Mouse (Mus musculus) left cerebral cortex, postnatal 4 days (tissue): ENCODE measurements around the gene Olfr1155. TPM values are rescaled to one million over a fixed set of nuclear protein-coding genes. Genes with fewer than 3 reads are reported as not detected.

Source experiments
- DNase-seq: peaks from one replicate; pipeline ENCODE4 v3.0.0-alpha.2; 2022
- intact Hi-C: fragments of 180-260 bp; cut with DNase I; formaldehyde crosslinking; loops from one replicate; pipeline ENCODE4 v1.15.1; 2025
- total RNA-seq, 2 experiments: library from RNA; stranded (reverse); gene quantifications; 2 replicates each; pipeline ENCODE4 v1.2.3; 2021

Gene Olfr1155
- not detected for total RNA-seq

GRCm38 (mm10) chr2:87945037-87945436 is at the start of gene Olfr1155:
Gene Olfr1155 (minus strand): TSS chr2:87945137.
- no peak for DNase-seq
- intact Hi-C loops = no loop called here

GRCm38 (mm10) chr2:87989813-87990212 is 44.9 kb upstream of the Olfr1155 start, which contains the start of gene Olfr1158:
Gene Olfr1158 (plus strand): TSS chr2:87990113.
- intact Hi-C loops = no loop called here
- no peak for DNase-seq

GRCm38 (mm10) chr2:87974563-87974962 is 29.6 kb upstream of the Olfr1155 start, which contains the start of gene Olfr74:
Gene Olfr74 (minus strand): TSS chr2:87974663.
- intact Hi-C loops = no loop called here
- no peak for DNase-seq

- DNase-seq = no peak
- intact Hi-C loops = no loop called here
These were observed 23.3 kb upstream of the Olfr1155 start, which contains the start of gene Olfr1157 for GRCm38 (mm10) chr2:87968199-87968598. Gene Olfr1157 (minus strand): TSS chr2:87968299.

- DNase-seq = no peak
- intact Hi-C loops = no loop called here
These were observed 8.1 kb upstream of the Olfr1155 start, which contains the start of gene Olfr1156 for GRCm38 (mm10) chr2:87953000-87953399. Gene Olfr1156 (minus strand): TSS chr2:87953100.

GRCm38 (mm10) chr2:87905066-87905465 is 39.9 kb downstream of the Olfr1155 start, which contains the start of gene Olfr1154:
Gene Olfr1154 (minus strand): TSS chr2:87905166.
- intact Hi-C loops = no loop called here

GRCm38 (mm10) chr2:87894662-87895061 is 50.3 kb downstream of the Olfr1155 start, which contains the start of gene Olfr1153:
Gene Olfr1153 (plus strand): TSS chr2:87894962.
- intact Hi-C loops = no loop called here
- no peak for DNase-seq

More at GRCm38 (mm10) chr2:87905066-87905465, 39.9 kb downstream of the Olfr1155 start, which contains the start of gene Olfr1154:
- no peak for DNase-seq

Other genes starting within 250 kb of the Olfr1155 start
- not detected for gene Olfr1137, start 232.0 kb downstream of the Olfr1155 start, total RNA-seq
- not detected for gene Olfr1138, start 205.2 kb downstream of the Olfr1155 start, total RNA-seq
- gene Olfr1140, start 201.4 kb downstream of the Olfr1155 start, total RNA-seq = not detected
- gene Olfr1141, start 191.1 kb downstream of the Olfr1155 start, total RNA-seq = not detected
- not detected for gene Olfr152, start 165.7 kb downstream of the Olfr1155 start, total RNA-seq
- not detected for gene Olfr1143, start 144.5 kb downstream of the Olfr1155 start, total RNA-seq
- not detected for gene Olfr1145, start 135.3 kb downstream of the Olfr1155 start, total RNA-seq
- not detected for gene Olfr1148, start 114.6 kb downstream of the Olfr1155 start, total RNA-seq
- not detected for gene Olfr1150-ps1, start 101.1 kb downstream of the Olfr1155 start, total RNA-seq
- not detected for gene Olfr1151, start 89.3 kb downstream of the Olfr1155 start, total RNA-seq
- not detected for gene Olfr1152, start 78.6 kb downstream of the Olfr1155 start, total RNA-seq
- gene Olfr1153, start 50.2 kb downstream of the Olfr1155 start, total RNA-seq = not detected
- not detected for gene Olfr1154, start 40.0 kb downstream of the Olfr1155 start, total RNA-seq
- under 1 TPM in 1 of 2 experiments, not detected in 1; 0.14 TPM for gene Olfr1156, start 8.0 kb upstream of the Olfr1155 start, total RNA-seq
- gene Olfr1157, start 23.2 kb upstream of the Olfr1155 start, total RNA-seq = not detected
- gene Olfr74, start 29.5 kb upstream of the Olfr1155 start, total RNA-seq = not detected
- gene Olfr1158, start 45.0 kb upstream of the Olfr1155 start, total RNA-seq = not detected
- gene Olfr1160, start 63.1 kb upstream of the Olfr1155 start, total RNA-seq = not detected
- not detected for gene Olfr1161, start 77.6 kb upstream of the Olfr1155 start, total RNA-seq
- gene Olfr73, start 92.6 kb upstream of the Olfr1155 start, total RNA-seq = not detected
- gene Olfr1162, start 106.0 kb upstream of the Olfr1155 start, total RNA-seq = not detected
- gene Olfr1163, start 126.7 kb upstream of the Olfr1155 start, total RNA-seq = not detected
- not detected for gene Olfr1164, start 148.8 kb upstream of the Olfr1155 start, total RNA-seq
- not detected for gene Olfr1166, start 183.1 kb upstream of the Olfr1155 start, total RNA-seq
- not detected for gene Olfr1167, start 210.1 kb upstream of the Olfr1155 start, total RNA-seq
- not detected for gene Olfr1168, start 236.7 kb upstream of the Olfr1155 start, total RNA-seq